Mouse (Mus musculus) embryonic stem cell, embryonic (primary cell): ENCODE results near the gene Rnf169.

Source experiments
- CTCF ChIA-PET, 4 experiments: fragments of 300-600 bp in 2 of 4; fragments of 350-600 bp in 2 of 4; sonication (Branson Sonifier 250); formaldehyde crosslinking; loops; one replicate each; lab custom pipeline; 2022; ENCODE audit warnings: inconsistent platforms in 2 of 4; lab: Charles Lee
- POLR2A ChIA-PET, 4 experiments: fragments of 300-600 bp in 2 of 4; fragments of 350-600 bp in 2 of 4; sonication (Branson Sonifier 250); formaldehyde crosslinking; loops; one replicate each; lab custom pipeline; 2022; ENCODE audit warnings: antibody characterized with exemption in 4 of 4, inconsistent platforms in 1 of 4; lab: Charles Lee

The Rnf169 gene

GRCm38 (mm10) chr7:99902208-99902607, 78.0 kb downstream of the Rnf169 start:
- POLR2A ChIA-PET, result interaction anchor here in 3 of 4 experiments (0.6 to 1.5 kb wide), 6 partner anchors 13 to 501 kb away, joined by 3 to 5 read pairs (median 3); no protein-coding TSS in a partner anchor
- CTCF ChIA-PET, result interaction anchor here (0.5 to 2.5 kb wide), 8 partner anchors 9 to 79 kb away, joined by 3 to 6 read pairs (median 4); no protein-coding TSS in a partner anchor

GRCm38 (mm10) chr7:99896905-99897304, 83.3 kb downstream of the Rnf169 start:
- CTCF ChIA-PET, result interaction anchor here in 1 of 4 experiments (1.4 kb wide), 1 partner anchor 21 kb away, joined by 4 read pairs; no protein-coding TSS in a partner anchor
- POLR2A ChIA-PET, result no interaction called here

- POLR2A ChIA-PET, result interaction anchor here in 1 of 4 experiments (1.6 kb wide), 1 partner anchor 17 kb away, joined by 4 read pairs; no protein-coding TSS in a partner anchor
- CTCF ChIA-PET, result interaction anchor here in 1 of 4 experiments (1.7 kb wide), 1 partner anchor 18 kb away, joined by 8 read pairs; no protein-coding TSS in a partner anchor
Observed at GRCm38 (mm10) chr7:99894478-99894877, 85.8 kb downstream of the Rnf169 start.

GRCm38 (mm10) chr7:99893967-99894366, 86.3 kb downstream of the Rnf169 start:
- CTCF ChIA-PET, result interaction anchor here in 2 of 4 experiments (0.7 to 1.7 kb wide), 2 partner anchors 17 to 18 kb away, joined by 3 to 8 read pairs; no protein-coding TSS in a partner anchor
- POLR2A ChIA-PET, result interaction anchor here in 1 of 4 experiments (1.6 kb wide), 1 partner anchor 17 kb away, joined by 4 read pairs; no protein-coding TSS in a partner anchor

- ChIA-PET CTCF (interaction anchor here in 2 of 4 experiments (0.6 to 1.2 kb wide), 3 partner anchors 274 to 974 kb away, joined by 3 to 13 read pairs (median 5); no protein-coding TSS in a partner anchor), POLR2A (interaction anchor here in 2 of 4 experiments (0.7 kb wide), 2 partner anchors 19 to 1090 kb away, joined by 3 read pairs; no protein-coding TSS in a partner anchor)
Observed at GRCm38 (mm10) chr7:99892351-99892750, 87.9 kb downstream of the Rnf169 start.

GRCm38 (mm10) chr7:99891471-99891870, 88.8 kb downstream of the Rnf169 start:
- CTCF ChIA-PET, result interaction anchor here in 1 of 4 experiments (0.7 kb wide), 1 partner anchor 90 kb away, joined by 17 read pairs; no protein-coding TSS in a partner anchor

GRCm38 (mm10) chr7:99890168-99890755, 90.0 kb downstream of the Rnf169 start:
- ChIA-PET CTCF (interaction anchor here in 2 of 4 experiments (0.7 to 1.2 kb wide), 2 partner anchors 14 kb away, joined by 4 read pairs; no protein-coding TSS in a partner anchor), POLR2A (interaction anchor here in 1 of 4 experiments (1.2 kb wide), 1 partner anchor 8 kb away, joined by 3 read pairs; no protein-coding TSS in a partner anchor)

More at GRCm38 (mm10) chr7:99891471-99891870, 88.8 kb downstream of the Rnf169 start:
- POLR2A ChIA-PET, result no interaction called here

GRCm38 (mm10) chr7:99889175-99889880, 90.9 kb downstream of the Rnf169 start:
- CTCF ChIA-PET, result interaction anchor here in 1 of 4 experiments (0.7 kb wide), 1 partner anchor 13 kb away, joined by 4 read pairs; no protein-coding TSS in a partner anchor

GRCm38 (mm10) chr7:99887743-99888142, 92.5 kb downstream of the Rnf169 start:
- CTCF ChIA-PET, result interaction anchor here in 2 of 4 experiments (1.6 to 2.4 kb wide), 2 partner anchors 12 to 74 kb away, joined by 3 to 13 read pairs; no protein-coding TSS in a partner anchor
- POLR2A ChIA-PET, result interaction anchor here in 1 of 4 experiments (1.7 kb wide), 1 partner anchor 12 kb away, joined by 4 read pairs; no protein-coding TSS in a partner anchor

More at GRCm38 (mm10) chr7:99889175-99889880, 90.9 kb downstream of the Rnf169 start:
- POLR2A ChIA-PET, result interaction anchor here in 2 of 4 experiments (1.0 to 1.2 kb wide), 2 partner anchors 9 to 13 kb away, joined by 3 read pairs; no protein-coding TSS in a partner anchor

GRCm38 (mm10) chr7:99887230-99887735, 93.0 kb downstream of the Rnf169 start:
- CTCF ChIA-PET, result interaction anchor here (0.9 to 2.5 kb wide), 4 partner anchors 11 to 74 kb away, joined by 3 to 13 read pairs (median 8); no protein-coding TSS in a partner anchor
- POLR2A ChIA-PET, result interaction anchor here in 2 of 4 experiments (0.6 to 1.7 kb wide), 3 partner anchors 13 to 605 kb away, joined by 3 to 4 read pairs (median 3); no protein-coding TSS in a partner anchor

- ChIA-PET POLR2A (no interaction called here), CTCF (no interaction called here)
Observed at GRCm38 (mm10) chr7:99878254-99878653, 102.0 kb downstream of the Rnf169 start.

GRCm38 (mm10) chr7:99876345-99876744, 103.9 kb downstream of the Rnf169 start:
- CTCF ChIA-PET, result interaction anchor here (0.5 to 2.0 kb wide), 83 partner anchors 9 to 855 kb away, joined by 3 to 27 read pairs (median 4); partner anchors contain the start of genes Tpbgl (in 2 of the 4) and Spcs2 (in 1 of the 4)
- POLR2A ChIA-PET, result interaction anchor here in 2 of 4 experiments (0.6 to 3.0 kb wide), 9 partner anchors 12 to 392 kb away, joined by 3 to 10 read pairs (median 3); partner anchors contain the start of genes Rps3 (in 1 of the 2) and Spcs2 (in 1 of the 2)

- ChIA-PET POLR2A (interaction anchor here in 2 of 4 experiments (0.8 to 3.0 kb wide), 6 partner anchors 12 to 392 kb away, joined by 3 to 10 read pairs (median 4); partner anchors contain the start of genes Rps3 (in 1 of the 2) and Spcs2 (in 1 of the 2)), CTCF (interaction anchor here (0.6 to 2.0 kb wide), 64 partner anchors 8 to 405 kb away, joined by 3 to 27 read pairs (median 4); partner anchors contain the start of gene Tpbgl (in 2 of the 4))
Observed at GRCm38 (mm10) chr7:99875891-99876290, 104.4 kb downstream of the Rnf169 start.

GRCm38 (mm10) chr7:99873965-99874364, 106.3 kb downstream of the Rnf169 start:
- ChIA-PET POLR2A (interaction anchor here in 2 of 4 experiments (0.5 to 3.0 kb wide), 5 partner anchors 10 to 18 kb away, joined by 3 to 10 read pairs (median 4); partner anchors contain the start of genes Spcs2 (in 1 of the 2) and Xrra1 (in 1 of the 2)), CTCF (no interaction called here)
